Mouse (Mus musculus): ENCODE results near the gene Snrnp40. TPM values are rescaled to one million over a fixed set of nuclear protein-coding genes. Genes with fewer than 3 reads are reported as not detected.
A peak's percentile ranks its signal among the peaks of the same experiment; 100 is the strongest.

The Snrnp40 gene
- polyA plus RNA-seq, 1 experiment from 2014 or later, result 62.9 TPM

DNA sequence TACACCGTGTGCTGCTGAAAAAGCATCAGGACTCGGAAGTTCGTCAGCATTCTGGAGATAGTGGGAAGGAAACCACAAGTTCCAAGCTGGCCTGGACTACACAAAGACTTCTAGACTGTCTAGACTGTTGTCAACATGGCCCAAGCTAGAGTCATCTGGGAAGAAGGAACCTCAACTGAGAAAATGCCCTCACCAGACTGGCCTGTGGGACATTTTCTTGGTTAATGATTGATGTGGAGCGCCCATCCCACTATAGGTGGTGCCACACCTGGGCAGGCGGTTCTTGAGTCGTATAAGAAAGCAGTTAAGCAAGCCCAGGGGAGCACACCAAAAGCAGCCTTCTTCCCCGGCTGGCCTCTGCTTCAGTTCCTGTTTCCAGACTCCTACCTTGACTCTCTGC, 7.3 kb upstream of the Snrnp40 start:
- H3K4me1 ChIP-seq (replicated peaks; ENCODE audit: control insufficient read depth, insufficient read depth), result no peaks in the 10 kb centered on the region
- TF ChIP-seq EP300 (optimal IDR thresholded peaks at IDR 0.05) (no peak), CTCF (IDR thresholded peaks at IDR 0.05; ENCODE audit: low read depth) (no peak)
- no peaks in the 10 kb centered on the region for H3K27me3 ChIP-seq (ENCODE audit: control insufficient read depth, insufficient read depth, low read length)
- no peak overlapping the region for H3K4me3 ChIP-seq (ENCODE audit: low read depth, low read length)
- H3K36me3 ChIP-seq (ENCODE audit: control insufficient read depth, insufficient read depth, low read length), result peaks cover 5% of the 10 kb centered on the region; the same call in 1 of the 2 replicates
- no peak overlapping the region for H3K9ac ChIP-seq (ENCODE audit: low read length)
- no peaks in the 10 kb centered on the region for H3K9me3 ChIP-seq (ENCODE audit: control insufficient read depth, low read length)
- H3K4me2 ChIP-seq (replicated peaks; ENCODE audit: low read depth), result no peak overlapping the region
- DNase-seq (ENCODE audit: low spot score) (peak; percentile 73), ATAC-seq (ENCODE audit: low FRiP score, low TSS enrichment) (peak; percentile 95)
- H3K27ac ChIP-seq (replicated peaks), result no peak overlapping the region
- WGBS, result 73% methylated on average over 7 of the region's 7 CpGs

DNA sequence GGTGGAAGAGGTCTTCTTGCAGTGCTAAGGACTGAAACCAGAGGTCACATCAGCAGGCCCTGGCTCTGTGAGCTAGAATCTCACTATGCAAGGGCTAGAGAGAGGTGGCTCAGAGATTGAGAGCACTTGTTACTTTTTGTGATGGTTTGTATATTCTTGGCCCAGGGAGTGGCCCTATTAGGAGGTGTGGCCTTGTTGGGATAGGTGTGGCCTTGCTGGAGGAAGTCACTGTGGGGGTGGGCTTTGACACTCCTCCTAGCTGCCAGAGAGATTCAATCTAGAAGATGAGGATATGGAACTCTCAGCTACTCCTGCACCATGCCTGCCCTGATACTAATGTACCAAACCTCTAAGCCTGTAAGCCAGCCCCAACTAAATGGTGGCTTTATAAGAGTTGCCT, 2.0 kb upstream of the Snrnp40 start:
- no peak overlapping the region for H3K4me2 ChIP-seq (replicated peaks; ENCODE audit: low read depth)
- no peaks in the 10 kb centered on the region for H3K9me3 ChIP-seq (ENCODE audit: control insufficient read depth, low read length)
- no peak overlapping the region for H3K9ac ChIP-seq (ENCODE audit: low read length)
- no peak for DNase-seq (ENCODE audit: low spot score)
- no peak for ATAC-seq (ENCODE audit: low FRiP score, low TSS enrichment)
- TF ChIP-seq CTCF (IDR thresholded peaks at IDR 0.05; ENCODE audit: low read depth) (no peak), EP300 (optimal IDR thresholded peaks at IDR 0.05) (no peak)
- H3K36me3 ChIP-seq (ENCODE audit: control insufficient read depth, insufficient read depth, low read length), result no peaks in the 10 kb centered on the region
- H3K27me3 ChIP-seq (ENCODE audit: control insufficient read depth, insufficient read depth, low read length), result no peaks in the 10 kb centered on the region
- H3K4me3 ChIP-seq (ENCODE audit: low read depth, low read length), result no peak overlapping the region
- H3K4me1 ChIP-seq (replicated peaks; ENCODE audit: control insufficient read depth, insufficient read depth), result 0 out of 2 replicates have a peak, but pooled peaks cover 2% of the 10 kb centered on the region
- no peak overlapping the region for H3K27ac ChIP-seq (replicated peaks)

DNA sequence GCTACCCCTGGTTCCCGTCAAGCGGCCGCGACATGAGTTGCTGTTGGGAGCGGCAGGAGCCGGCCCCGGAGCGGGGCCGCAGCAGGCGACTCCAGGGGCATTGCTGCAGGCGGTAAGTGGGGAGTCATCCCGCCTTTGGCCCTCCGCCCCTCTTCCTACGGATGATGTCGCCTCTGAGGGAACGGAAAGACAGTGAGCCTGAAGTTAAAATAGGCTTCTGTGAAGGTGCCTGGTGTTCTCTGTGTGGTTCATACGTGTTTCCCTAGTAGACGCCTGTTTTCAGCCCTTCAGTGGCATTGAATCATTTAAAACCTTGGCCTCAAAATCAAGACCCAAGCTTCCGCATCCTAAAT, 282 bp downstream of the Snrnp40 start:
- no peak for TF ChIP-seq EP300 (optimal IDR thresholded peaks at IDR 0.05)
- Histone ChIP-seq H3K27me3 (ENCODE audit: control insufficient read depth, insufficient read depth, low read length) (no peaks in the 10 kb centered on the region), H3K4me2 (replicated peaks; ENCODE audit: low read depth) (peak overlapping the region; percentile 68), H3K4me1 (replicated peaks; ENCODE audit: control insufficient read depth, insufficient read depth) (0 out of 2 replicates have a peak, but pooled peaks cover 2% of the 10 kb centered on the region), H3K4me3 (ENCODE audit: low read depth, low read length) (peak overlapping the region; percentile 97), H3K27ac (replicated peaks) (peak overlapping the region; percentile 80), H3K9me3 (ENCODE audit: control insufficient read depth, low read length) (no peaks in the 10 kb centered on the region), H3K36me3 (ENCODE audit: control insufficient read depth, insufficient read depth, low read length) (peaks cover 5% of the 10 kb centered on the region), H3K9ac (ENCODE audit: low read length) (peak overlapping the region; percentile 91)
- DNase-seq (ENCODE audit: low spot score), result no peak
- no peak for ATAC-seq (ENCODE audit: low FRiP score, low TSS enrichment)
- under 1% methylated on average over 19 of the region's 19 CpGs for WGBS

DNA sequence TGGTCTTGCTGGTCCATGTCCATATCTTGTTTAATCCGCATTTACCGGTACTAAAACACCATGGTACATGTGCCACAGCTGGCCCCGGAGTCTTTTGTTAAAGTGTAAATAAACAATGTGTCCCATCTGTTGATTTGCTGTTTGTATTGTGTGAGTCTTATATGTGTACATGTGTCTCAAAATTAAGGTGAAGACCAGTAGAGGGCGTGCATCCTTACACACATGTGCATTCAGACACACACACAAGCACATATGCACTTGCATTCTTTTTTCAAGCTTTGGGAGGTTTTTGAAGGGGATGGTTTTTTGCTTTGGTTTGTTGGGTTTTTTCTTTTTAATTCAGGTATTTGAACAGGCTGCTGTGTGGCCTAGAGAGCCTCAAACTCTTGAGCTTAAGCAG, 16.7 kb downstream of the Snrnp40 start:
- no peak for DNase-seq (ENCODE audit: low spot score)
- no peaks in the 10 kb centered on the region for H3K4me1 ChIP-seq (replicated peaks; ENCODE audit: control insufficient read depth, insufficient read depth)
- no peaks in the 10 kb centered on the region for H3K27me3 ChIP-seq (ENCODE audit: control insufficient read depth, insufficient read depth, low read length)
- peaks cover 31% of the 10 kb centered on the region for H3K36me3 ChIP-seq (ENCODE audit: control insufficient read depth, insufficient read depth, low read length)
- no peak overlapping the region for H3K27ac ChIP-seq (replicated peaks)
- H3K4me3 ChIP-seq (ENCODE audit: low read depth, low read length), result no peak overlapping the region
- H3K4me2 ChIP-seq (replicated peaks; ENCODE audit: low read depth), result no peak overlapping the region
- no peak for ATAC-seq (ENCODE audit: low FRiP score, low TSS enrichment)
- H3K9ac ChIP-seq (ENCODE audit: low read length), result no peak overlapping the region
- H3K9me3 ChIP-seq (ENCODE audit: control insufficient read depth, low read length), result no peaks in the 10 kb centered on the region
- TF ChIP-seq EP300 (optimal IDR thresholded peaks at IDR 0.05), result no peak
- TF ChIP-seq CTCF (IDR thresholded peaks at IDR 0.05; ENCODE audit: low read depth), result peak; percentile 57
- WGBS, result 87% methylated on average over 4 of the region's 4 CpGs

DNA sequence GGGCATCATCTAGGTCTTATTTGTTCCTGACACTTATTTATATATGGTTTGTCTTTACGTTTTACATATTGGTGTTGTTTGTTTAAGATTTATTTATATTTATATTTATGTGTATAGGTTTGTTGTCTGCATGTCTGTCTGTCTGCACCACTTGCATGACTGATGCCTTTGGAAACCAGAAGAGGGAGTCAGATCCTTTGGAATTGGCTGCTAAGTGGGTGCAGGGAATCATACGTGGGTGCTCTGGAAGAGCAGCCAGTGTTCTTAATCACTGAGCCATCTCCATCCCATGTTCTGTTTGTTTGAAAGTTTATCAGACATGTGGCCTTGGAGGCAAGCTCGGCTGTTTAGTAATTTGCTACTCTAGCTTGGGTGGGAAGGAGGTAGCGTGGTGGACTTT, 17.6 kb downstream of the Snrnp40 start:
- DNase-seq (ENCODE audit: low spot score) (no peak), ATAC-seq (ENCODE audit: low FRiP score, low TSS enrichment) (no peak)
- H3K27ac ChIP-seq (replicated peaks), result no peak overlapping the region
- TF ChIP-seq EP300 (optimal IDR thresholded peaks at IDR 0.05), result no peak
- peak; percentile 32; the same call in 1 of the 2 replicates for TF ChIP-seq CTCF (IDR thresholded peaks at IDR 0.05; ENCODE audit: low read depth)
- no peak overlapping the region for H3K4me3 ChIP-seq (ENCODE audit: low read depth, low read length)
- H3K36me3 ChIP-seq (ENCODE audit: control insufficient read depth, insufficient read depth, low read length), result peaks cover 31% of the 10 kb centered on the region
- no peaks in the 10 kb centered on the region for H3K27me3 ChIP-seq (ENCODE audit: control insufficient read depth, insufficient read depth, low read length)
- no peak overlapping the region for H3K4me2 ChIP-seq (replicated peaks; ENCODE audit: low read depth)
- H3K9me3 ChIP-seq (ENCODE audit: control insufficient read depth, low read length), result no peaks in the 10 kb centered on the region
- WGBS, result 85% methylated on average over 4 of the region's 4 CpGs
- H3K4me1 ChIP-seq (replicated peaks; ENCODE audit: control insufficient read depth, insufficient read depth), result no peaks in the 10 kb centered on the region
- H3K9ac ChIP-seq (ENCODE audit: low read length), result no peak overlapping the region

DNA sequence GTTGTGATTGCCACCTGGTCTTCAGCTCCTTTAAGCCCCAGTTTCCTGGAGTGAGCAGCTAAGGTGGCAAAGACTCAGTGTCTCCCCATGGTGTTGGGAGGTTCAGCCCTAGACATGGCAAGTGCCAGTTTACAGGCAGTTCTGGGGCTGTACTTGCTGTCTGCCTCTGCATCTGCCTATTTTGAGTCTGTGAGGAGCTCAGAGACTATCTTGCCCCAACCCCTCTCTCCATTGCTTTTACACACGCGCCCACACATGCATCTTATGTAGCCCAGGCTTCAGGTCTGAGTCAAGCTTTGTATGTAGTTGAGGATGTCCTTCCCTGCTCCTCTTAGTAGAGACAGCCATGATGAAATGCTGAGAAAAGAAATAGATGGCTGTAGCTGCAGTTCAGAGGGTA, 19.2 kb downstream of the Snrnp40 start:
- Histone ChIP-seq H3K36me3 (ENCODE audit: control insufficient read depth, insufficient read depth, low read length) (peaks cover 27% of the 10 kb centered on the region), H3K27ac (replicated peaks) (no peak overlapping the region), H3K9me3 (ENCODE audit: control insufficient read depth, low read length) (no peaks in the 10 kb centered on the region), H3K4me2 (replicated peaks; ENCODE audit: low read depth) (no peak overlapping the region), H3K9ac (ENCODE audit: low read length) (no peak overlapping the region), H3K4me1 (replicated peaks; ENCODE audit: control insufficient read depth, insufficient read depth) (no peaks in the 10 kb centered on the region), H3K27me3 (ENCODE audit: control insufficient read depth, insufficient read depth, low read length) (no peaks in the 10 kb centered on the region), H3K4me3 (ENCODE audit: low read depth, low read length) (no peak overlapping the region)
- TF ChIP-seq CTCF (IDR thresholded peaks at IDR 0.05; ENCODE audit: low read depth) (no peak), EP300 (optimal IDR thresholded peaks at IDR 0.05) (no peak)
- no peak for ATAC-seq (ENCODE audit: low FRiP score, low TSS enrichment)
- no peak for DNase-seq (ENCODE audit: low spot score)
- WGBS, result 98% methylated on average over 2 of the region's 2 CpGs

Measured in stomach, postnatal 0 days (tissue).